Mouse (Mus musculus) limb, embryonic 14.5 days (tissue): Measurements from ENCODE around the gene Eif3g. TPM values are rescaled to one million over a fixed set of nuclear protein-coding genes. Genes with fewer than 3 reads are reported as not detected.

ENCODE experiments used
- ATAC-seq: fragments of 200-750 bp; cut with Nextera tagmentation; 2 replicates; pipeline ENCODE4 v1.8.0; 2017; ENCODE audit warnings: low read depth, moderate number of reproducible peaks, moderate TSS enrichment; ENCODE audit not compliant: low FRiP score
- DNase-seq: peaks from one replicate; pipeline ENCODE4 v3.0.0-alpha.2; 2015; ENCODE audit warnings: low spot score
- H3K27ac ChIP-seq: fragments of 300-500 bp; sonication (generic); replicated peaks from 2 replicates; pipeline ENCODE4 v1.5.1; 2014; ENCODE audit warnings: low read depth, mild to moderate bottlenecking, low read length, moderate library complexity, mixed read lengths
- H3K27me3 ChIP-seq: fragments of 300-500 bp; sonication (generic); 2 replicates; pipeline ENCODE4 v1.6.1; 2014; ENCODE audit warnings: low read length, mixed read lengths; ENCODE audit not compliant: control insufficient read depth, insufficient read depth
- H3K36me3 ChIP-seq: fragments of 300-500 bp; sonication (generic); 2 replicates; pipeline ENCODE4 v1.6.1; 2014; ENCODE audit warnings: mild to moderate bottlenecking, low read length, moderate library complexity, mixed read lengths; ENCODE audit not compliant: control insufficient read depth, insufficient read depth
- H3K4me1 ChIP-seq: fragments of 300-500 bp; sonication (generic); 2 replicates; pipeline ENCODE4 v1.6.1; 2014; ENCODE audit warnings: antibody characterized with exemption, low read length, mixed read lengths; ENCODE audit not compliant: control insufficient read depth, insufficient read depth
- H3K4me2 ChIP-seq: fragments of 300-500 bp; sonication (generic); replicated peaks from 2 replicates; pipeline ENCODE4 v1.6.1; 2014; ENCODE audit warnings: low read depth, mild to moderate bottlenecking, low read length, moderate library complexity; ENCODE audit not compliant: severe bottlenecking
- H3K4me3 ChIP-seq: fragments of 300-500 bp; sonication (generic); replicated peaks from 2 replicates; pipeline ENCODE4 v1.5.1; 2014; ENCODE audit warnings: low read length
- H3K9ac ChIP-seq: fragments of 300-500 bp; sonication (generic); 2 replicates; pipeline ENCODE4 v1.6.1; 2014; ENCODE audit warnings: mild to moderate bottlenecking, low read depth, low read length, moderate library complexity; ENCODE audit not compliant: severe bottlenecking
- H3K9me3 ChIP-seq: fragments of 300-500 bp; sonication (generic); 2 replicates; pipeline ENCODE4 v1.6.1; 2016; ENCODE audit warnings: low read length; ENCODE audit not compliant: control insufficient read depth
- POLR2A ChIP-seq: fragments of 200-500 bp; IDR thresholded peaks from 2 replicates; pipeline ENCODE4 v1.8.0; 2012; ENCODE audit warnings: inconsistent platforms, mild to moderate bottlenecking, moderate library complexity, borderline replicate concordance; ENCODE audit not compliant: insufficient read depth, insufficient read length; ENCODE audit errors: extremely low read depth
- WGBS: fragments of 180-500 bp; shearing (Covaris S2); extraction: QIAGEN DNeasy Blood & Tissue Kit; methylation state at CpG from one replicate; pipeline ENCODE4 v1.1.7; 2014; 5-methylcytosine and 5-hydroxymethylcytosine counted together
- polyA plus RNA-seq, 2 experiments: library from polyadenylated mRNA; depleted of rRNA in 1 of 2; stranded (reverse) in 1 of 2; unstranded in 1 of 2; fragments of >200 nt; fragmentation: Nextera tagmentation in 1 of 2; extraction: Ambion mirVana in 1 of 2; gene quantifications; 2 replicates each; pipeline versions ENCODE4 v1.2.1 to v1.2.3; 2012 to 2014

The Eif3g gene
- polyA plus RNA-seq, 2 experiments: 179 to 287 TPM

DNA sequence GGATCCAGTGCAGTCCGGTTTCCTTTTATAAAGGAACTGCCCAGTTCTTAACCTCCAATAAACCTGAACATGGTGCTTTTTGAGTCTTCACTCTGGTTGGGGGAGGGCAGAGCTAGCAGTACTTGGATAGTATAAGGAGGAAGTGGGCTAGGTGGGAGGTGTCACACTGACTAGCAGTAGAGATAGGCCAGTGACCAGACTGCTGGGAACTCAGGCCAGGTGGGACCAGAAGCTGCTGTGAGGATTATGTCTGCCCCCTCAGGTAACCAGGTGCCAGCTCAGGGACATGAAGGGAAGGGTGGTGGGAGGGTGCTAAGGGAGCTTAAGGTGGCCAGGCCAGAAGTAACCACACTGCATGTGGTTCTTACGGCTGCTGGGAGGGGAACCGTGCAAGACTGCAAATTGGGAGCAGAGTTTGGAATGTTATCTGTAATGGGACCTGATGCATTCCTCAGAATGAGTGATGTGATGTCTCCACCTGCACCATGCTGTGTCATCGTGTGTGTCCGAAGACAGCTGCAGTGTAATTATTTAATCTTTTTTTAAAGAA lies 6.2 kb downstream of the Eif3g start:
- H3K27me3 ChIP-seq: no peaks in the 10 kb centered on the region
- no peak overlapping the region for H3K27ac ChIP-seq
- 67% methylated on average over 5 of the region's 5 CpGs for WGBS
- H3K9me3 ChIP-seq: no peaks in the 10 kb centered on the region
- H3K36me3 ChIP-seq: peaks cover 79% of the 10 kb centered on the region
- no peak for ATAC-seq
- H3K4me3 ChIP-seq: no peak overlapping the region
- no peak overlapping the region for H3K9ac ChIP-seq
- H3K4me1 ChIP-seq: no peaks in the 10 kb centered on the region
- TF ChIP-seq POLR2A: no peak
- DNase-seq: no peak
- no peak overlapping the region for H3K4me2 ChIP-seq

GRCm38 (mm10) chr9:20891339-20892103 lies 6.9 kb downstream of the Eif3g start:
- no peaks in the 10 kb centered on the region for H3K9me3 ChIP-seq
- H3K4me2 ChIP-seq: no peak overlapping the region
- no peak overlapping the region for H3K9ac ChIP-seq
- no peaks in the 10 kb centered on the region for H3K27me3 ChIP-seq
- H3K27ac ChIP-seq: no peak overlapping the region
- ATAC-seq: no peak
- DNase-seq: no peak
- H3K4me3 ChIP-seq: no peak overlapping the region
- H3K4me1 ChIP-seq: no peaks in the 10 kb centered on the region
- no peak for TF ChIP-seq POLR2A
- H3K36me3 ChIP-seq: peaks cover 73% of the 10 kb centered on the region
- 79% methylated on average over 26 of the region's 26 CpGs for WGBS

DNA sequence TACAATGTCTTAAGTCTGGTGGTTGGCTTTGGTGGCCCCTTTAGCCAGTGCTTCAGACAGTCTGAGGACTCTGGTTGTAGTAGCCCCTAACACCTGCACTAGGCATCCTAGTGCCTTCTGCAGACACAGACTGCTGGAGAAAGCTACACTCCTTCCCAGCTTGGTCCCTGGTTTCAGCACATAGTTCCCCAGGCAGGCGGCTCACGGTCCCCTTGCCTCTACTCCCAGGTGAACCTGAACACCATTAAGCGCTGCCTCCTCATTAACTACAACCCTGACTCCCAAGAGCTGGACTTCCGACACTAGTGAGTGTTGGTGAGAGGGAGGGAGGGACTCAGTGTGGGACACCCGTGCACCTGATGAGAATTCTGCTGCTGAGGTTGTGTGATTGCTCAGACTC lies 8.0 kb downstream of the Eif3g start:
- WGBS: 99% methylated on average over 5 of the region's 5 CpGs
- ATAC-seq: no peak

DNA sequence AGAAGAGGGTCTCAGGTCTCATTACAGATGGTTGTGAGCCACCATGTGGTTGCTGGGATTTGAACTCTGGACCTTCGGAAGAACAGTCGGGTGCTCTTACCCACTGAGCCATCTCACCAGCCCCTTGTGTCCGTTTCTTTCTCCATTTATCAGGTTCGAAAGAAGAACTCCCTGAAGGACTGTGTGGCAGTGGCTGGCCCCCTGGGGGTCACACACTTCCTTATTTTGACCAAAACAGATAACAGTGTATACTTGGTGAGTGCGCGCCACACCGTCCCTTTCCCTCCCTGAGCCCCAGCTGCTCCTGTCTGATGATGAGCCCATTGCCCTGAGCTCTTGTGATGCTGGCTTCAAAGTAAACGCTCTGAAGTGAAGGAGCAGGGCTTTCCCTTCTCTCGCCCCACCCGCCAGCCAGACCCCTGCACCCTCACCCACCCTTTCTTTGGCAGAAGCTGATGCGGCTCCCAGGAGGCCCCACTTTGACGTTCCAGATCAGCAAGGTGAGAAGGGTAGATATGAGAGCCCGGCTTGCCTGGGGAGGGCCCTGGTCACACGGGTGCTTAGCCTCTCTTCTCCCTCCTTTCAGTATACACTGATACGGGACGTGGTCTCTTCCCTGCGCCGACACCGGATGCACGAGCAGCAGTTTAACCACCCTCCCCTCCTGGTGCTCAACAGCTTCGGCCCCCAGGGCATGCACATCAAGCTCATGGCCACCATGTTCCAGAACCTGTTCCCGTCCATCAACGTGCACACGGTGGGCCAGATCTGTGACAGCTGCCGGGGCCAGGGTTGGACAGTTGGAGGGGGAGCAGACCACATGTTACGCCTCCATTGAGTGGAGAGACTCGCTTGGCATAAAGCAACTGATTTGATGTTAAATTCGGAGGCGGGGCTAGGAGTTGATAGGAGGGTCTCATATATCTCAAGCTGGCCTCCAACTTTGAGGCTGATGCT lies 9.0 kb downstream of the Eif3g start:
- no peak overlapping the region for H3K9ac ChIP-seq
- H3K4me1 ChIP-seq: no peaks in the 10 kb centered on the region
- DNase-seq (no peak), ATAC-seq (no peak; the same call in 1 of the 2 replicates)
- peak overlapping the region; percentile 54 for H3K4me2 ChIP-seq
- H3K36me3 ChIP-seq: peaks cover 53% of the 10 kb centered on the region
- no peak for TF ChIP-seq POLR2A
- peak overlapping the region; percentile 95 for H3K4me3 ChIP-seq
- H3K9me3 ChIP-seq: no peaks in the 10 kb centered on the region
- H3K27me3 ChIP-seq: no peaks in the 10 kb centered on the region
- 82% methylated on average over 29 of the region's 29 CpGs for WGBS
- H3K27ac ChIP-seq: no peak overlapping the region

More for the DNA sequence above, 8.0 kb downstream of the Eif3g start:
- no peak for DNase-seq
- no peaks in the 10 kb centered on the region for H3K4me1 ChIP-seq
- H3K4me3 ChIP-seq: no peak overlapping the region
- no peak overlapping the region for H3K4me2 ChIP-seq
- H3K27ac ChIP-seq: no peak overlapping the region
- H3K9ac ChIP-seq: no peak overlapping the region
- H3K9me3 ChIP-seq: no peaks in the 10 kb centered on the region
- no peak for TF ChIP-seq POLR2A
- no peaks in the 10 kb centered on the region for H3K27me3 ChIP-seq
- H3K36me3 ChIP-seq: peaks cover 62% of the 10 kb centered on the region

DNA sequence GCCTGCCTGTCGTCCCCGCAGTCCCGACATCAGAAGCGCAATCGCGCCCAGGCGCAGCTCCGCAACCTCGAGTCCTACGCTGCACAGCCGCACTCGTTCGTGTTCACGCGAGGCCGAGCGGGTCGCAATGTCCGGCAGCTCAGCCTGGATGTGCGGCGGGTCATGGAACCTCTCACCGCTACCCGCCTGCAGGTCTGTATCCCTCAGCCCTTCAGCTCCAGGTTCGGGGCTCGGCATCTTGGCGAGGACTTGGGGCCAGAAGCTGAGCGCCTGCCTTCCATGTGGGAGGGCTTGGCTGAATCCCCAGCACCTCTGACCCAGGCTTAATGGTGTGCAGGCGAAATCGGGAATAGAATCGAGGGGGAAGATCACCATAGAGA lies 10.0 kb downstream of the Eif3g start:
- DNase-seq (no peak), ATAC-seq (peak; percentile 28)
- H3K27ac ChIP-seq: peak overlapping the region; percentile 94
- TF ChIP-seq POLR2A: no peak
- no peaks in the 10 kb centered on the region for H3K9me3 ChIP-seq
- no peaks in the 10 kb centered on the region for H3K4me1 ChIP-seq
- no peaks in the 10 kb centered on the region for H3K27me3 ChIP-seq
- H3K36me3 ChIP-seq: peaks cover 42% of the 10 kb centered on the region
- peak overlapping the region; percentile 86 for H3K9ac ChIP-seq
- H3K4me2 ChIP-seq: peak overlapping the region; percentile 54
- peak overlapping the region; percentile 95 for H3K4me3 ChIP-seq
- WGBS: 0% methylated on average over 30 of the region's 30 CpGs
